Mouse (Mus musculus): ENCODE measurements around the gene Gm8138. TPM values are rescaled to one million over a fixed set of nuclear protein-coding genes. Genes with fewer than 3 reads are reported as not detected.
"Not testable (repeated sequence)": the region's sequence is repeated elsewhere in the genome, so short reads cannot be mapped to it uniquely, and the experiment has no call there.

Gm8138 gene
- total RNA-seq (2021) = not detected in 2 replicates
- long read RNA-seq = 0 reads

- not testable (repeated sequence) for DNase-seq
Measured at GRCm38 (mm10) chr14:43416250-43416649, at the start of gene Gm8138. TSS of gene Gm8138 (minus strand) at chr14:43416350.

GRCm38 (mm10) chr14:43361713-43362112 lies 54.4 kb downstream of the Gm8138 start:
- not testable (repeated sequence) for DNase-seq

Other genes with a start within 250 kb of the Gm8138 start
- not detected in 2 replicates for gene Gm7233, start 236.5 kb downstream of the Gm8138 start, total RNA-seq (2021)
- not detected in 2 replicates for gene Gm8122, start 181.0 kb downstream of the Gm8138 start, total RNA-seq (2021)
- gene Gm8126, start 157.7 kb downstream of the Gm8138 start, total RNA-seq (2021) = not detected in 2 replicates
- gene Gm9732, start 141.3 kb downstream of the Gm8138 start, total RNA-seq (2021) = not detected in 2 replicates
- gene Gm8127, start 122.5 kb downstream of the Gm8138 start, total RNA-seq (2021) = not detected in 2 replicates
- gene 1700001F09Rik, start 68.5 kb downstream of the Gm8138 start, total RNA-seq (2021) = not detected in 2 replicates
- gene Gm5799, start 127.2 kb upstream of the Gm8138 start, total RNA-seq (2021) = not detected in 2 replicates
- not detected in 2 replicates for gene Gm17654, start 162.8 kb upstream of the Gm8138 start, total RNA-seq (2021)
- gene Gm10375, start 191.7 kb upstream of the Gm8138 start, total RNA-seq (2021) = not detected in 2 replicates

Data from adrenal gland, postnatal 25 days (tissue).